Mouse (Mus musculus) c-Kit-positive CD71-negative TER-119-negative erythroid progenitor cells, embryonic 14.5 days (primary cell): Measurements from ENCODE around the gene Gabrd.

Source experiments
- DNase-seq: peaks from one replicate; pipeline ENCODE4 v3.0.0-alpha.2; 2013; ENCODE audit warnings: low read depth

The Gabrd gene

GRCm38 (mm10) chr4:155383326-155383725, 14.6 kb downstream of the Gabrd start:
- no peak for DNase-seq

- DNase-seq: no peak
Observed at GRCm38 (mm10) chr4:155382752-155383151, 15.2 kb downstream of the Gabrd start.

GRCm38 (mm10) chr4:155381974-155382373, 15.9 kb downstream of the Gabrd start:
- DNase-seq: no peak

- DNase-seq: no peak
Observed at GRCm38 (mm10) chr4:155371797-155372735, 25.8 kb downstream of the Gabrd start.

GRCm38 (mm10) chr4:155370737-155371715, 26.9 kb downstream of the Gabrd start:
- DNase-seq: no peak

- no peak for DNase-seq
Observed at GRCm38 (mm10) chr4:155368684-155369083, 29.2 kb downstream of the Gabrd start.

GRCm38 (mm10) chr4:155367739-155368138, 30.2 kb downstream of the Gabrd start:
- no peak for DNase-seq

- no peak for DNase-seq
Observed at GRCm38 (mm10) chr4:155366784-155367183, 31.1 kb downstream of the Gabrd start.

- DNase-seq: no peak
Observed at GRCm38 (mm10) chr4:155362443-155362842, 35.5 kb downstream of the Gabrd start.

- DNase-seq: no peak
Observed at GRCm38 (mm10) chr4:155361303-155361791, 36.6 kb downstream of the Gabrd start, which contains the start of gene Prkcz. TSS of gene Prkcz (minus strand) at chr4:155361361.

GRCm38 (mm10) chr4:155360856-155361255, 37.1 kb downstream of the Gabrd start:
- DNase-seq: no peak

- DNase-seq: no peak
Observed at GRCm38 (mm10) chr4:155359560-155360464, 38.1 kb downstream of the Gabrd start.

- DNase-seq: no peak
Observed at GRCm38 (mm10) chr4:155357601-155358000, 40.3 kb downstream of the Gabrd start.

GRCm38 (mm10) chr4:155356354-155356753, 41.6 kb downstream of the Gabrd start:
- DNase-seq: no peak

GRCm38 (mm10) chr4:155354546-155354945, 43.4 kb downstream of the Gabrd start:
- DNase-seq: no peak

GRCm38 (mm10) chr4:155354035-155354434, 43.9 kb downstream of the Gabrd start:
- DNase-seq: no peak

GRCm38 (mm10) chr4:155352581-155352980, 45.3 kb downstream of the Gabrd start:
- no peak for DNase-seq

GRCm38 (mm10) chr4:155346350-155346749, 51.6 kb downstream of the Gabrd start:
- no peak for DNase-seq

GRCm38 (mm10) chr4:155345608-155345953, 52.3 kb downstream of the Gabrd start:
- no peak for DNase-seq

- DNase-seq: no peak
Observed at GRCm38 (mm10) chr4:155344716-155345607, 53.0 kb downstream of the Gabrd start.
